Mouse (Mus musculus): ENCODE measurements around the gene Tmf1. TPM values are rescaled to one million over a fixed set of nuclear protein-coding genes. Genes with fewer than 3 reads are reported as not detected.

Tmf1 gene
- total RNA-seq, 2 experiments from 2014 or later, result 19.1 to 109 TPM

DNA sequence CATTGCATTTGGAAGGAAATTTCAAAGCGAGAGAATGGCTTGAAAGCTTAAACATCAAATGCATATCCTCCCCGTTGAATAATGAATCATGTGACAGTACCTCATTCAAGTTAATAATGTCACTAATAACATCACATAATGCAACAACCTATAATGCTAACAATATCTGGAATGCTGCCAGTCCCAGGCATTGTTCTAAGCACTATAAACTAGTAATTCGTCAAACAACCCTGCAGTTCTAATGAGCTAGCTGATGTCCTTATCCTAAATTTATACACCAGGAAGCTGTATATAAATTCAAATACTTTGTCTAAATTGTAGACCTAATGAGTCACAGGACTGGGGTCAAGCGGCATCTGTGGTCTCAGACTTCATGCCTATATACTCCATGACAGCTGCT is 58.0 kb downstream of the Tmf1 start:
- ATAC-seq (replicated peaks; ENCODE audit: low FRiP score, low TSS enrichment, poor library complexity, severe bottlenecking), result no peak

- ATAC-seq (replicated peaks; ENCODE audit: low FRiP score, low TSS enrichment, poor library complexity, severe bottlenecking), result no peak
Measured at GRCm38 (mm10) chr6:97118327-97118726, 60.6 kb downstream of the Tmf1 start.

GRCm38 (mm10) chr6:97116896-97117295 is 62.0 kb downstream of the Tmf1 start:
- ATAC-seq (replicated peaks; ENCODE audit: low FRiP score, low TSS enrichment, poor library complexity, severe bottlenecking), result peak; percentile 72

GRCm38 (mm10) chr6:97114821-97115220 is 64.1 kb downstream of the Tmf1 start:
- 0 out of 2 replicates have a peak, but pooled peaks have one; percentile 40 for ATAC-seq (replicated peaks; ENCODE audit: low FRiP score, low TSS enrichment, poor library complexity, severe bottlenecking)

DNA sequence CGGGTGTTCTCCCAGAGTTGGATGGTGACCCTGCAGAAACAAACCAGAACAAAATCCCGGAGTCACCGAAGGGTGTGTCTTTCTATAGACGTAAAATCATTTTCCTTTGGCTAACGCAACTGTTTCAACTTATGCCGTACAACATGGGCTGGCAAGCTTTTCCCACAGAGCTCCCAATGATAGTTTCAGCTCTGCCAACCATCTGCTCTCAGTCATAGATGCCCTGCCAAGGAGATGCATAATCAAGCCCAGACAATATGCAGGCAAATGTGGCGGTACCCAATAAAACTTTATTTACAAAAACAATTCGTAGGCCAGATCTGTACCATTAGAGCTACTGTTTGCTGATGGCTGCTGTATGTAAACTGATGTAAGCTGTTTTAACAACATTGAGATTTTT is 66.7 kb downstream of the Tmf1 start:
- ATAC-seq (replicated peaks; ENCODE audit: low FRiP score, low TSS enrichment, poor library complexity, severe bottlenecking), result no peak

DNA sequence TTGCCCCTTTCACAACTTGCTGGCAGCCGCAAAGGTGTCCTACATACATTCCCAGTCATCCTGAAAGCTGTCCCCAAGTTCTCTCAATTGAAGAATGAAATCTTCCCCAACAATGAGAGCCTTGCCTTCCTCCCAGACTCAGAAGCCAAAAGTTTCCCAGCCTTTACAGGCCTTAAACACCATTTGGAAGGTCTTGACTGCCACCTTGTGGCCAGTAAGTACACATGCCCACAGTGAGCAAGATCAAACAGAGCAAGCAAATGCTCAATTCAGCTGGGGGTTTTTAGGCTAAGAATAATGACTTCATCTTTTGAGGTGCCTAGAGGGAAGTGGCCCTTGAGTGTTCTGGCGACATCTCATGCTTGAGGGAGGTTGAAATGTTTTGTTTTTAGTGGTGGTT is 72.1 kb downstream of the Tmf1 start:
- ATAC-seq (replicated peaks; ENCODE audit: low FRiP score, low TSS enrichment, poor library complexity, severe bottlenecking), result peak; percentile 89

DNA sequence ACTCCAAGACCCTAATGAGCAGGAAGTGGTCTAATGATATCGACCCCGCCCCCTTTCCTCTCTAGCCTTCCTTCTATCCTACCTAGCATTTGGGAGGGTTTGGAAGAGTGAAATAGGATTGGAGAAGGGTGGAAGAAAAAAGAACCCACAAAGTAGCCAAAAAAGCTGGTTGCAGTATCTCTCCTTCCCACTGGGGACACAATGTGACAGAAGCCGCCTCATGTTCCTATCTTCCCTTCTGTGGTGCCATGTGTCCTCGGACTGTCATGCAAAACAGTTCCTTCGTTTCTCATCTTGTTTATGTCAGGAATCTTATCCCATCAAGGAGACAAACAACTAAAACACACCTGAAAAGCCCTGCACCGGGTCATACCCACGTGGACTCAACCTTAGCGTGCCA is 72.8 kb downstream of the Tmf1 start:
- ATAC-seq (replicated peaks; ENCODE audit: low FRiP score, low TSS enrichment, poor library complexity, severe bottlenecking), result no peak

- peak; percentile 70 for ATAC-seq (replicated peaks; ENCODE audit: low FRiP score, low TSS enrichment, poor library complexity, severe bottlenecking)
Measured at GRCm38 (mm10) chr6:97104264-97104852, 74.6 kb downstream of the Tmf1 start.

Other genes starting within 250 kb of the Tmf1 start
- gene Fam19a4, start 118.7 kb downstream of the Tmf1 start, total RNA-seq (2014; fragmentation: Nextera tagmentation), result not detected in 2 replicates
- not detected in 2 replicates for gene Fam19a4, start 118.7 kb downstream of the Tmf1 start, total RNA-seq (2017)
- 2.5 and 4.5 TPM in 2 replicates for gene Eogt, start 29.9 kb downstream of the Tmf1 start, total RNA-seq (2014; fragmentation: Nextera tagmentation)
- gene Eogt, start 29.9 kb downstream of the Tmf1 start, total RNA-seq (2017), result 8.3 and 9.9 TPM in 2 replicates
- gene Uba3, start 26.5 kb upstream of the Tmf1 start, total RNA-seq (2014; fragmentation: Nextera tagmentation), result 49.9 and 61.9 TPM in 2 replicates
- gene Uba3, start 26.5 kb upstream of the Tmf1 start, total RNA-seq (2017), result 66.3 and 104 TPM in 2 replicates
- 36.5 and 40.7 TPM in 2 replicates for gene Arl6ip5, start 31.6 kb upstream of the Tmf1 start, total RNA-seq (2014; fragmentation: Nextera tagmentation)
- 47.9 and 53.0 TPM in 2 replicates for gene Arl6ip5, start 31.6 kb upstream of the Tmf1 start, total RNA-seq (2017)
- not detected in 2 replicates for gene Lmod3, start 73.6 kb upstream of the Tmf1 start, total RNA-seq (2014; fragmentation: Nextera tagmentation)
- gene Lmod3, start 73.6 kb upstream of the Tmf1 start, total RNA-seq (2017), result not detected in 2 replicates